In genomic region chr6:112256599-112256998, GRCm38 (mm10) we compare ENCODE assay signal across 14 mouse cellular contexts.
"Had no signal": no experiment of that assay in that cellular context is flagged by ENCODE, and none has a peak within 500 bp of the region (broad histone marks: within the 10 kb centered on the region; RNA-seq: fewer than 3 reads in every experiment).

No protein-coding gene starts in this region.

- H3K27me3 ChIP-seq: midbrain, embryonic 13.5 days; midbrain, embryonic 15.5 days; neural tube, embryonic 13.5 days; neural tube, embryonic 15.5 days had no signal

- H3K4me1 ChIP-seq: midbrain, embryonic 10.5 days; midbrain, embryonic 13.5 days; midbrain, embryonic 15.5 days; neural tube, embryonic 13.5 days; neural tube, embryonic 15.5 days had no signal

- H3K9me3 ChIP-seq: midbrain, embryonic 10.5 days; midbrain, embryonic 13.5 days; midbrain, embryonic 15.5 days; neural tube, embryonic 13.5 days; neural tube, embryonic 15.5 days had no signal

- H3K27ac ChIP-seq: midbrain, embryonic 10.5 days; midbrain, embryonic 13.5 days; midbrain, embryonic 15.5 days; neural tube, embryonic 13.5 days; neural tube, embryonic 15.5 days had no signal

- H3K4me2 ChIP-seq: lung, embryonic 14.5 days; midbrain, embryonic 13.5 days; midbrain, embryonic 15.5 days; neural tube, embryonic 13.5 days; neural tube, embryonic 15.5 days had no signal

- ATAC-seq: midbrain, embryonic 13.5 days; midbrain, embryonic 15.5 days had no signal

- H3K4me3 ChIP-seq: midbrain, embryonic 10.5 days; midbrain, embryonic 13.5 days; midbrain, embryonic 15.5 days; myocyte; neural tube, embryonic 13.5 days; neural tube, embryonic 15.5 days had no signal

- H3K9ac ChIP-seq: lung, embryonic 14.5 days; midbrain, embryonic 13.5 days; midbrain, embryonic 15.5 days; neural tube, embryonic 13.5 days; neural tube, embryonic 15.5 days had no signal

- H3K36me3 ChIP-seq: midbrain, embryonic 10.5 days; midbrain, embryonic 13.5 days; midbrain, embryonic 15.5 days; neural tube, embryonic 13.5 days; neural tube, embryonic 15.5 days had no signal

- DNase-seq: lung, adult 18-20 months; lung, postnatal 4 days; retina, postnatal 1 day; right cerebral cortex, adult 18-20 months; right cerebral cortex, postnatal 25 days; right cerebral cortex, postnatal 4 days; spleen, adult 18-20 months had no signal
